Mouse (Mus musculus) embryonic facial prominence, embryonic 12.5 days (tissue): ENCODE results near the gene Olfr1180. TPM values are rescaled to one million over a fixed set of nuclear protein-coding genes. Genes with fewer than 3 reads are reported as not detected.
"Not testable (repeated sequence)": the region's sequence is repeated elsewhere in the genome, so short reads cannot be mapped to it uniquely, and the experiment has no call there.

ENCODE experiments used
- ATAC-seq: fragments of 200-750 bp; cut with Nextera tagmentation; 2 replicates; pipeline ENCODE4 v1.8.0; 2017; ENCODE audit not compliant: insufficient number of reproducible peaks, insufficient read depth, low FRiP score, low TSS enrichment
- H3K27ac ChIP-seq: fragments of 300-500 bp; sonication (generic); 2 replicates; pipeline ENCODE4 v1.5.1; 2016; ENCODE audit warnings: mild to moderate bottlenecking
- H3K27me3 ChIP-seq: fragments of 300-500 bp; sonication (generic); 2 replicates; pipeline ENCODE4 v1.6.1; 2016; ENCODE audit warnings: mild to moderate bottlenecking, moderate library complexity
- H3K36me3 ChIP-seq: fragments of 300-500 bp; sonication (generic); 2 replicates; pipeline ENCODE4 v1.6.1; 2016; ENCODE audit warnings: mild to moderate bottlenecking
- H3K4me1 ChIP-seq: fragments of 300-500 bp; sonication (generic); 2 replicates; pipeline ENCODE4 v1.6.1; 2016
- H3K4me2 ChIP-seq: fragments of 300-500 bp; sonication (generic); replicated peaks from 2 replicates; pipeline ENCODE4 v1.6.1; 2016; ENCODE audit warnings: mild to moderate bottlenecking, moderate library complexity
- H3K4me3 ChIP-seq: fragments of 300-500 bp; sonication (generic); 2 replicates; pipeline ENCODE4 v1.5.1; 2016; ENCODE audit warnings: mild to moderate bottlenecking
- H3K9ac ChIP-seq: fragments of 300-500 bp; sonication (generic); 2 replicates; pipeline ENCODE4 v1.6.1; 2016; ENCODE audit warnings: mild to moderate bottlenecking, moderate library complexity
- H3K9me3 ChIP-seq: fragments of 300-500 bp; sonication (generic); 2 replicates; pipeline ENCODE4 v1.6.1; 2016; ENCODE audit warnings: mild to moderate bottlenecking, moderate library complexity
- WGBS: fragments of 180-500 bp; shearing (Covaris S2); methylation state at CpG from one replicate; pipeline ENCODE4 v1.1.7; 2016; 5-methylcytosine and 5-hydroxymethylcytosine counted together
- polyA plus RNA-seq: library from polyadenylated mRNA; unstranded; fragments of >200 nt; fragmentation: Nextera tagmentation; extraction: Ambion mirVana; gene quantifications from 2 replicates; pipeline ENCODE4 v1.2.1, GENCODE M21; 2016

Olfr1180 gene
- not detected in 2 replicates for polyA plus RNA-seq

DNA sequence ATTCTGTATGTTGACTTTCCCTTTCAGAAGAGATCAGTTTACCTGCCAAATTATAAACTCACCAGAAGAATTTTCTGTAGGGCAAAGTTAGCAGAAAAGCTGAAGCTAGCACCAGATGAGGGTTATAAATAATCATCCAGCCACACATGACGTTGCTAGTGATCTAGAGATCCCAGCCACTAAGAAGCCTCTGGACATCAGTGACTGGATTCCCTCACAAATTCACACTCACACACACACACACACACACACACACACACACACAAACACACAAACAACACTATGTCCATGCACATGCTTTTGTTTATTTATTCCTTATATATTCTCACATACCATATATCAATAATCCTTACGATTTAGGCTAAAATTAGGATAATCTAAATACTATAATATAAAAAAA is at the start of gene Olfr1180:
Olfr1180 (minus strand) TSS at position 101 of the 400 bp plus-strand sequence.
- H3K4me2 ChIP-seq = no peak within 1 kb of the TSS
- no peaks in the 10 kb centered on the region for H3K36me3 ChIP-seq
- H3K4me3 ChIP-seq = no peak within 1 kb of the TSS
- no peak for ATAC-seq
- 80% methylated on average over 2 of the region's 2 CpGs for WGBS
- no peaks in the 10 kb centered on the region for H3K9me3 ChIP-seq
- no peaks in the 10 kb centered on the region for H3K4me1 ChIP-seq
- H3K9ac ChIP-seq = no peak within 1 kb of the TSS
- no peak within 1 kb of the TSS for H3K27ac ChIP-seq
- no peaks in the 10 kb centered on the region for H3K27me3 ChIP-seq

DNA sequence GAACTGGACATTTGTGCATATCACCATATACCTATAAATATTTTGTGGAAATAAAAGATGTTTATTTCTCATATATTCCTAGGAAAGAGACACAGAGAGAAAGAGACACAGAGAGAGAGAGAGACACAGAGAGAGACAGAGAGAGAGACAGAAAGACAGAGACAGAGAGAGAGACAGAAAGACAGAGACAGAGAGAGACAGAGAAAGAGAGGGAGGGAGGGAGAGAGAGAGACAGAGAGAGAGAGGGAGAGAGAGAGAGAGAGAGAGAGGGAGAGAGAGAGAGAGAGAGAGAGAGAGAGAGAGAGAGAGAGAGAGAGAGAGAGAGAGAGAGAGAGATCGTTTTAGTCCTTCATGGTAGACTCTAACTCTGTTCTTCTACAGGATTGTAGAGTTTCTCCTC is 35.6 kb upstream of the Olfr1180 start, which contains the start of gene Olfr1183:
Olfr1183 (plus strand) TSS at position 301 of the 400 bp plus-strand sequence.
- not testable (repeated sequence) for H3K4me3 ChIP-seq, H3K9ac ChIP-seq, H3K9me3 ChIP-seq, H3K27ac ChIP-seq, H3K4me1 ChIP-seq, H3K27me3 ChIP-seq, H3K36me3 ChIP-seq, H3K4me2 ChIP-seq, ATAC-seq
- 83% methylated on average over 1 of the region's 1 CpGs for WGBS

DNA sequence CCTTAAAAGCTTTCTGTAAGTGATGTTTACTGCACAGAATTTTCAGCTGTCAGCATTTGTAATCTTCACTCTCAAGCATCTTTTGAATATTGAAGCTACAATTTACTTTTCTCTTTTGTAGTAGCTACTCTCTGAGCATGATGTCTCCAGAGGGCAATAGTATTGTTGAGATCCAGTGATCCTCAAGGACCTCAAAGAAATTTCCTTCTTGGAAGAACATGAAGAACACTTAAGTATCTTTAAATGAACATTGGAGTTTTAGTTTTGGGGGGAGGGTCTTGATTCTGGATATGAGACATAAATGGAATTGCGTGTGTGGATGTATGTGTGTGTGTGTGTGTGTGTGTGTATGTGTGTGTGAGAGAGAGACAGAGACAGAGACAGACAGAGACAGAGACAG is 30.1 kb upstream of the Olfr1180 start, which contains the start of gene Gm13757:
Gm13757 (minus strand) TSS at position 101 of the 400 bp plus-strand sequence.
- H3K9ac ChIP-seq = no peak within 1 kb of the TSS
- no peaks in the 10 kb centered on the region for H3K9me3 ChIP-seq
- no peak within 1 kb of the TSS for H3K4me3 ChIP-seq
- H3K4me1 ChIP-seq = no peaks in the 10 kb centered on the region
- no peaks in the 10 kb centered on the region for H3K36me3 ChIP-seq
- no peak for ATAC-seq
- no peaks in the 10 kb centered on the region for H3K27me3 ChIP-seq
- WGBS = 97% methylated on average over 1 of the region's 1 CpGs
- no peak within 1 kb of the TSS for H3K4me2 ChIP-seq
- no peak within 1 kb of the TSS for H3K27ac ChIP-seq

DNA sequence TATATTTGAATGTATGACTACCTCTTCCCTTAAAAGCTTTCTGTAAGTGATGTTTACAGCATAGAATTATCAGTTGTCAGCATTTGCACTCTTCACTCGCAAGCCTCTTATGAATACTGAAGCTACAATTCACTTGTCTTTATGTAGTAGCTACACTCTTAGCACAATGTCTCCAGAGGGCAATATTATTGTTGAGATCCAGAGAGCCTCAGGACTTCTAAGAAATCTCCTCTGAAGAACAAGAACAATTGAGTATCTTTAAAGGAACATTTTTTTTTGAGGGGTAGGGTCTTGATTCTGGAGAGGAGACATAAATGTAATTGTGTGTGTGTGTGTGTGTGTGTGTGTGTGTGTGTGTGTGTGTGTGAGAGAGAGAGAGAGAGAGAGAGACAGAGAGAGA is 7.1 kb upstream of the Olfr1180 start, which contains the start of gene Olfr1181:
Olfr1181 (minus strand) TSS at position 101 of the 400 bp plus-strand sequence.
- no peaks in the 10 kb centered on the region for H3K27me3 ChIP-seq
- H3K36me3 ChIP-seq = no peaks in the 10 kb centered on the region
- H3K27ac ChIP-seq = no peak within 1 kb of the TSS
- WGBS = 89% methylated on average over 1 of the region's 1 CpGs
- ATAC-seq = no peak
- no peak within 1 kb of the TSS for H3K4me2 ChIP-seq
- H3K9ac ChIP-seq = no peak within 1 kb of the TSS
- no peaks in the 10 kb centered on the region for H3K9me3 ChIP-seq
- no peaks in the 10 kb centered on the region for H3K4me1 ChIP-seq
- no peak within 1 kb of the TSS for H3K4me3 ChIP-seq

DNA sequence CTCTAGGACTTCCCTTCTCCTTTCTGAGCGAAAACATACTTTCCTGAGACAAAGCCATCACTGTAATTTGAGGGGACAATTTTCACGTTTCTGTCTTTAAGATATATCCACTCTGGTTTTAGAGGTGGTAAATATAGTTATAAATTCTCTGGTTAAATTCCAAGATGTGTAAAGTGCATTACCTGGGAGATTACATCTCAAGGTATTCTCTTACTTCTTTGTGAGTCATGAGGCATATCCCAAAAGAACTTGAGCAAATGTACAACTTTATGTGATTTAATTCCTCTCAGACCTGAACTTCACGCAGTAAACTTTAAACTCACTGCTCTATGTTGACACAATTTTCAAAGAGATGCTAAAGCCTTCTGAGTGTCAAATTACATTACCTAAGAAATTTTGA is 12.6 kb downstream of the Olfr1180 start, which contains the start of gene Olfr1179:
Olfr1179 (minus strand) TSS at position 101 of the 400 bp plus-strand sequence.
- Histone ChIP-seq H3K4me1 (no peaks in the 10 kb centered on the region), H3K9ac (no peak within 1 kb of the TSS), H3K27me3 (no peaks in the 10 kb centered on the region), H3K36me3 (no peaks in the 10 kb centered on the region), H3K4me2 (no peak within 1 kb of the TSS), H3K27ac (no peak within 1 kb of the TSS), H3K9me3 (no peaks in the 10 kb centered on the region), H3K4me3 (no peak within 1 kb of the TSS)
- no peak for ATAC-seq
- WGBS = 71% methylated on average over 3 of the region's 3 CpGs

DNA sequence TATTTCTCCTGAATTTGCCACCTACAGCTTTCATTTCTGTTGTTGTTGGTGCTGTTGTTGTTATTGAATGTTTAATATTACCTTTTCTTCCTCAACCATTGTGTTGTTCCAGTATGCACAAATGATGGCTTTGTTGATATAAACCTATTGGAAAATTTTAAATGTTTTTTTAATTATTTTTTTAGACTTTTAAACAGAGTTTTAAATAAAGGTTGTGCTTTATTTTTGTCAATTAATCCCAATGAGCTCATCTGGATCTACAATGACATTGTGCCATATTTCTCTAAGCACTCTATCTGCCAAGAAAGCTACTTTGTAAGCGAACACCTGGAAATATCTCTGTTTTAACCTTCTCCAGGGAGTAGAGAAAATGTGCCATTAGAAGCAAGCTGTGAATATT is 32.2 kb downstream of the Olfr1180 start, which contains the start of gene Olfr1178:
Olfr1178 (plus strand) TSS at position 301 of the 400 bp plus-strand sequence.
- no peak for ATAC-seq
- Histone ChIP-seq H3K4me3 (no peak within 1 kb of the TSS), H3K4me2 (no peak within 1 kb of the TSS), H3K9me3 (no peaks in the 10 kb centered on the region), H3K36me3 (no peaks in the 10 kb centered on the region), H3K27ac (no peak within 1 kb of the TSS), H3K9ac (no peak within 1 kb of the TSS), H3K4me1 (no peaks in the 10 kb centered on the region), H3K27me3 (no peaks in the 10 kb centered on the region)
- WGBS = 79% methylated on average over 1 of the region's 1 CpGs

Other genes with a start within 250 kb of the Olfr1180 start
- gene Olfr1168, start 237.3 kb downstream of the Olfr1180 start, polyA plus RNA-seq = not detected in 2 replicates
- not detected in 2 replicates for gene Olfr1170, start 190.8 kb downstream of the Olfr1180 start, polyA plus RNA-seq
- gene Olfr1173, start 139.3 kb downstream of the Olfr1180 start, polyA plus RNA-seq = not detected in 2 replicates
- not detected in 2 replicates for gene Olfr1174-ps, start 104.0 kb downstream of the Olfr1180 start, polyA plus RNA-seq
- not detected in 2 replicates for gene Olfr1175-ps, start 91.9 kb downstream of the Olfr1180 start, polyA plus RNA-seq
- not detected in 2 replicates for gene Olfr1176, start 82.4 kb downstream of the Olfr1180 start, polyA plus RNA-seq
- gene Olfr1177-ps, start 72.7 kb downstream of the Olfr1180 start, polyA plus RNA-seq = not detected in 2 replicates
- gene Olfr1178, start 32.1 kb downstream of the Olfr1180 start, polyA plus RNA-seq = not detected in 2 replicates
- gene Olfr1179, start 12.7 kb downstream of the Olfr1180 start, polyA plus RNA-seq = not detected in 2 replicates
- not detected in 2 replicates for gene Olfr1181, start 7.0 kb upstream of the Olfr1180 start, polyA plus RNA-seq
- not detected in 2 replicates for gene Gm13757, start 30.0 kb upstream of the Olfr1180 start, polyA plus RNA-seq
- gene Olfr1183, start 35.7 kb upstream of the Olfr1180 start, polyA plus RNA-seq = not detected in 2 replicates
- not detected in 2 replicates for gene Olfr1184, start 64.4 kb upstream of the Olfr1180 start, polyA plus RNA-seq
- not detected in 2 replicates for gene Olfr1185-ps1, start 74.2 kb upstream of the Olfr1180 start, polyA plus RNA-seq
- gene Olfr1186, start 99.4 kb upstream of the Olfr1180 start, polyA plus RNA-seq = not detected in 2 replicates
- gene Olfr1188, start 137.8 kb upstream of the Olfr1180 start, polyA plus RNA-seq = not detected in 2 replicates
- gene Olfr1189, start 167.3 kb upstream of the Olfr1180 start, polyA plus RNA-seq = not detected in 2 replicates
- gene Olfr1191-ps1, start 221.4 kb upstream of the Olfr1180 start, polyA plus RNA-seq = not detected in 2 replicates
- not detected in 2 replicates for gene Olfr1192-ps1, start 229.4 kb upstream of the Olfr1180 start, polyA plus RNA-seq